Mouse (Mus musculus) gastrocnemius, postnatal 36 days (tissue): ENCODE results near the gene Stim1. TPM values are rescaled to one million over a fixed set of nuclear protein-coding genes. Genes with fewer than 3 reads are reported as not detected.
"Not testable (repeated sequence)": the region's sequence is repeated elsewhere in the genome, so short reads cannot be mapped to it uniquely, and the experiment has no call there.

Source experiments
- DNase-seq, 2 experiments: peaks; one replicate each; pipeline ENCODE4 v3.0.0; 2022
- intact Hi-C: fragments of 180-260 bp; cut with DNase I; formaldehyde crosslinking; loops from one replicate; pipeline ENCODE4 v1.15.1; 2025
- total RNA-seq, 2 experiments: library from RNA; stranded (reverse); gene quantifications; 2 replicates each; pipeline ENCODE4 v1.2.3; 2021

The Stim1 gene
- total RNA-seq, 2 experiments from 2014 or later, result 155 to 167 TPM

DNA sequence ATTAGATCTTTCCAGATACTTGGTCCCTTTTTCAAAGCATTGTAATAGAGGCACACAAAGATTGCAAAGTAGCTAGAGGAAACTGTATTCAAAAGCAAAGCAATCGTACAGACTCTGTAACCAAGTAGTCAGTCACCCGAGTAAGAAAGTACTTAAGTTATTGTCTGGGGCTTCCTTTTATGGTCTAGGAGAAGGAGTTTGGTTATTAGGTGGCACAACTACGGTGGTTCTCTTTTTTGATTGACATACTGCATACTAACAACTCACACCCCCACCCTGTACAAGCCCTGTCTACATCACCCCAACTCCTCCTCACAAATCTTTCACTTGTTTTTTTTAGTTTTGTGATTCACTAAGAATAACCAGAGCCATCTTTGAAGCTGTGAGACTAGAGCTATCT is 79.7 kb downstream of the Stim1 start:
- intact Hi-C loops, result no loop called here
- no peak for DNase-seq

DNA sequence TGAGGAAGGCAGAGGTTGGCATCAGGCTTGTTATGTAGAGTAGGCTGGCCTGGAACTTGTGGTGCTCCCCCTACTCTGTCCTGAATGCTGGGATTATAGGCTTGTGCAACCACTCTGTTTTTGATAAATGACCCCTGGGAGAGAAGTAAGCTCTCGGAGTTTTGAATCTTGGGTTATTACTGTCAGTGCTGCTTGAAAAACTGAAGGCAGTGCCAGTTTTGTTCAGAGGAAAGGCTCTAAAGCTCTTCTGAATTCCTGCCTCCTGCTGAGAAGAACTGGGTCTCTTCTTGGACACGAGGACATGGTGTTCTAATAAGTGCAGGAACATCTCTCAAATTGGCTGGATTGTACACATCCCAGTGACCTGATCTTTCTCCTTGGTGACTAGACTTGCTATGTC is 81.1 kb downstream of the Stim1 start:
- DNase-seq, result no peak
- intact Hi-C loops, result no loop called here

DNA sequence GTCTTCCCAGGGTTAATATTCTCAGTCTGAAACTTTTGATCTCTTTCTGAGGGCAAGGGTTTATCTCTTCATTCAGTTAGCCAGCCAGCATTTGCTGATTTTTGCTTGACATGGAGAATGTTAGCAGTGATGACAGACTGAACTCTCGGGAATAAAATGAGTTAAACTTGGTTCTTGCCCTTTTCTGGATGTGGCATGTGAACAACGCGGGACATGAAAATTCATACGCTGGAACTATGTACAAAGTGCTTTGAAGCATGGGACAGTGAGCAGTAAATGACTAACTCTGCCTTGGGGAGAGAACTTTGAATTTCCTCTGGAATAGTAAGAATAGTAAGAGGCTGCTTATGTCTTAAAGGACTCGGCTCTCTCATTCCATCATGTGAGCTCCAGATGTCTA is 81.6 kb downstream of the Stim1 start:
- DNase-seq, result no peak
- intact Hi-C loops, result no loop called here

DNA sequence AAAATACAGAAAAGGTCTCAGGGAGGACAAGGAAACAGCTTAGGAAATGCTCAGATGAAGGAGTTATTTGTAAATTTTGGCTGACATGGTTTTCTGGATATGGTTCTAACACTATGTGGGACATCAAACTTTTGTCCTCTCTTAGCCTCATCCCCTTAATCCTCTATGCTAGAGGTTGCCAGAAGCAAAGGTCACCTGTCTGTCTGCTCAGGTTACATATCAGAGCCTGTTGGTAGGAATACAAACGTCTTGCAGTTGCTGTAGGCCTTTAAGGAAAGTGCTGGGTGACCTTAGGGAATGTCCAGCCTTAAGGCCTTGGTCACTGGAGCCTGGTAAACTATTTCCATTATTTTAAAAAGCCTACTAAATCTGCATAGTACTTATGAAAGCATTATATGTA is 85.8 kb downstream of the Stim1 start:
- DNase-seq, result no peak
- intact Hi-C loops, result no loop called here

DNA sequence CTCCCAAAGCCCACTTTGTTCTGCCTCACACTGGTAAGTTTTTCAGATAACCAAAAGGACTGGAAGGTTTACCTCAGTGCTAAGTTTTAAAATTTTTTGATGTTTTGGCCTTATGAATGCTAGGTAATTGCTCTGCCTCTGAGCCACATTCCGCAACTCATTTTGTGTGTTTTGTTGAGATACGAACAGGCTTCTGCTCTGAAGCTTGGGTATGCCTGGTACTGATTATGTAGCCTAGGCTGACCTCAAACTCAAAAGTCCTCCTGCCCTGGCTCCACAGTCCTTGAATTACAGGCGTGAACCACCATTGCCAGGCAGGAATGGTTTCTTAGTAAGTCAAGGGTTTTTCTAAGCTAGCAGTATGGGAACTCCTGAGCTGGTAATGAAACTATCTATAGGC is 90.5 kb downstream of the Stim1 start:
- DNase-seq, result no peak
- intact Hi-C loops, result no loop called here

DNA sequence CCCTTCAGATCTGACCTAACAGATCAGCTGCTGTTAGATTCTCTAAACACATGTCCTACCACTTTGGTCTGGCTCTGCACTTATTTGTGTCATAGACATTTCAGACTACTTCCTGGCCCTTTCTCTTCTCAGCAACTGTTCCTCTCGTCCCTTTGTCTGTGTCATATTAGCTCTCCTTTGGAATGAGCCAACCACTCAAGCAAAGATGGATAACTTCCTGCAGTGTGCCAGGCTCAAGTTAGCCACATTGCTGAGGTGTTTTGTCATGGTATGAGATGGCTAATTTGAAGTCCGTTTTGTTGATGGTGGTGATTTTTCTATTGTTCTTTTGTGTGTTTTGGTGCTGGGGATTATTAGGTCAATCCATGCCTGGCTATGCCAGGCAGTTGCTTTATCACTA is 93.7 kb downstream of the Stim1 start:
- intact Hi-C loops, result no loop called here
- no peak for DNase-seq

DNA sequence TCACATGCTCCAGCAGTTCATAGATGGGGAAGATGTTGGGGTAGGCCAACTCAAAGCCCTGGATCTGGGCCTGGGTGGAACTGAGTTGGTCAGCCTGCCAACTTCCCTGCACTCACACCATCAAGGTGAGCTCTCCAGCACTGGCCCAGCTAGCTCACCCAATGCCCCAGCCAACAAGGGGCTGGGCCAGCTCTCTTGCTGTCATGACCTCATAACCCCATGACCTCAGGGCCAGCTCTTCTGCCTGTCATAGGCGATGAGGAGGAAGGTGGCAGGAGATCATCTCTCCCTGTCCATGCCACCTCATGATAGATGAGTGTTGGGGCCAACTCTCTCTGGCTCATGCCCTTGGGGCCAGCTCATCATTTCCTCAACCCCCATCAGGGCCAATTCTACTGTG is 96.2 kb downstream of the Stim1 start:
- intact Hi-C loops, result no loop called here
- DNase-seq, result peak in 1 of 2 experiments; percentile 8

DNA sequence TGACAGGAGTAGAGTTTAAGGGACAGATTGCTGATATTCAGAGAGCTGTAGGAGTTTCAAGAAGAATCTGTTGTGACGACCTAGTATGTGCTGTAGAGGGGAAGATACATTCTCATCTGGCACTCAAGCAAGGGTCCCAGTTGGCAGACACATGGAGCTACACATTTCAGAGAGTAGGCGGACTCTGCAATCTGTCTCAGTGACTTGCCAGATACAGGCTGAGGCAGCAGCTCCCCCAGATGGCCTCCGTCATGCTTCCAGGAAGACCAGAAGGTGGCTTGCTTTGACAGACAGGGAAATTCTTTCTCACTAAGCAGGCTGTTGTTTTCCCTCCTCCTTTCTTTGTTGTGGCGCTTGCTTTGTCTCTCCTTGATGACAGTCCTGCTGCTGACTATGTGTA is 102.1 kb downstream of the Stim1 start:
- intact Hi-C loops, result no loop called here
- no peak for DNase-seq

DNA sequence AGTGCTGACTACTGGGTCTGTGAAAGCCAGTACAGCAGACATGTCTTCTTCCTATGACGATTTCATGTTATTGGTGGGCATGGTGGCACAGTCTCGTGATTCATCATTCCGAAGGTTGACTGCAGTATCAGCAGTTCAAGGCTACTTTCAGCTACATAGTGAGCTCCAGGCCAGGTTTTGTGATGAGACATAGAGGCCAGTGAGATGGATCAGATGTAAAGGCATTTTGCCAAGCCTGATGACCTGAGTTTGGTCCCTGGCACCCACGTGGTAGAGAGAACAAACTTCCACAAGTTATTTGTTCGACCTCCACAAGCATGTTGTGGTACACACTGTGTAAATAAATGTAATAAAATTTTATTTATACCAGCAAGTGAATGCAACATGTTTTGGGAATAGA is 102.9 kb downstream of the Stim1 start:
- no peak for DNase-seq
- intact Hi-C loops, result no loop called here

DNA sequence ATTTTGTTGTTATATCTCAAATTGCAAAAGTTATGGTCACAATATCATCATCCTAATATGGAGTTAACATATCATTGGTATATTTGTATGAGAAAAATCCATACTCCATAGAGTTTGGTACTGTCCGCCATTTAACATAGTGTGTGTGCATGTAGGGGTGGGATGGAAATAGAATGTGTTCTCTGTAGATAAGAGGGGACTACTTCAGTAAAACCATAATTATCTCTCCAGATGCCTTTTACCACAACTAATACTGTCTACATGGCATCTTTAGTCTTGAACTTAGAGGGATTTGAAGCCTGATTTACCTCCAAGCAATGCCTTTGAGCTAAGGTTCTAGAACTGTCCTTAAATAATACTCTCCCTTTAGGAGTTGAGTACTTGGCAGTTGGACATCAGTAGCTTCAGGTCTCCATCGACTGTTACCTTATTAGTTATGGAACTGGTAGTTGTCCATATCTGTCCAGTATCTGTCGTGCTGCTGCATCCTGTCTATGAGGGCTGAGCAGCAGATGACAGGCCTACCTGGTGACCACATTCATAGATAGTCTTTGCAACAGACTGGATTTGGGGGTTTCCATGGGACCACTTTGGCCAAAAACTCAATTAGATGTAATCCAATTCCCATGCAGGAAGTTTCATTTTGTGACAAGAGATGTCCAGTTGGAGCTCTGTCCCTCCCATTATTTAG is 105.9 kb downstream of the Stim1 start:
- intact Hi-C loops, result no loop called here
- no peak for DNase-seq

DNA sequence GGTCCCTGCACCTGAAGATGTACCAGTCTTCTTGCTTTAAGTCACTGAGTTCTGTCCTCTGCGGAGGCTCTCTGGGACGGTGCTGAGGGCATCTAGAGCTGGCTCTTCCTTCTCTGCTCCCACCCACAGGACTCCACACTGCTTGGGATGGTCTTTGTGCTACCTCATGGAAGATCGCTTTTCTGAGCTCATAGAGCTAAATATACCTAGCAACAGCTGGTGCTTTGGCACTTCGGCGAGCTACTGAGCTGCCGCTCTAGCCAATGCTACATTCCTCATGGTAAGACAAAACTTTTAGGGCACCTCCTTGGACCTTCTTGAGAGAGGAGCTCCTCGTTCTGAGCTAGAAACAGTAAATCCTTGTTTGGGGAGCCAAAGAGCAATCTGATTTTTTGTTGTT is 115.6 kb downstream of the Stim1 start:
- DNase-seq, result peak in 1 of 2 experiments; percentile 15
- intact Hi-C loops, result no loop called here

DNA sequence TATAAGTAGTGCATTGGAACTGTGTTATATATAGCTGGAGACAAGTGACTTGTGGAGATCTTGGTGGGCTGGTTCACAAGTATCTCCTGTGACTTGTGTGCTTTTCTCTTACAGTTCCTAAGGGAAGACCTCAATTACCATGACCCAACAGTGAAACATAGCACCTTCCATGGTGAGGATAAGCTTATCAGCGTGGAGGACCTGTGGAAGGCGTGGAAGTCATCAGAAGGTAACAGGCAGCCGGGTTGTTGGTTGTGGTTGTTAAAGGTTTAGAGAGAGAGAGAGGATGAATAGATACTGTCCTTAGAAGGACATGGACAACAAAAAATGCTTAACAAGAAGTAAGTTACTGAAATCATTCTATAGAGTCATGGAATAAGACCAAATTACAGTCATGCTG is 118.4 kb downstream of the Stim1 start:
- intact Hi-C loops, result no loop called here
- DNase-seq, result no peak

DNA sequence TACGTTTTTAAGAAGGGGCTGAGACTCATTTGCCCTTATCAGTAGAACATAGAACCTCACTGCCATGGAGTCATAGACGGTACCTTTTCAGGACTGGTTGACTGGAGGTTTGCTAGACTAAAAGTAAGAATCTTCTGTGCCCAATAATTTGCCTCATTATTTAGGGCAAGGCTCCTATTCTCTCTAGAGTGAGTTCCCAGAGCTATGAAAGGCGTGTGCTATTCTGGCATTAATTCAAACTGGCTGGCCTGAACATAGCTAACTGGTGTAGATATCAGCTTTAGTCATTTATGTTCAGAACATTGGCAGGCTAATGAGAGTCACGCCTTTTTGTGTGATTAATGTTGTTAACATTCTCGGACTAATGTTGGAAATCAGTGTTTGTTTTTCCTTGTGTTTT is 121.5 kb downstream of the Stim1 start:
- DNase-seq, result peak in 1 of 2 experiments; percentile 15
- intact Hi-C loops, result no loop called here

DNA sequence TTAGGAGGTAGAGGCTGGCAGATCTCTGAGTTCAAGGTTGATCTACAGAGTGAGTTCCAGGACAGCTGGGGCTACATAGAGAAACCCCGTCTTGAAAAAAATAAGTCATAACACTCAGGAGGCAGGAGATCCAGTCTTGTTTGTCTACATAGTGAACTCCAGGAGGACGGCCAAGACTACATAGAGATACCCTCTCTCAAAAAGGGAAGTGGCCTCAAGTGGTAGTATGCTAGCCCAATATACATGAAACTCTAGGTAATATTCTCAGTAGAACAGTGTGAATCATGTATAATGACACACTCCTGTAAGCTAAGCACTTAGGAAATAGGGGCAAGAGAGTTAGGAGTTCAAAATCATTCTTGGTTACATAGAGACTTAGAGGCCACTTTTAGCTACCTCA is 126.3 kb downstream of the Stim1 start:
- intact Hi-C loops, result no loop called here
- DNase-seq, result no peak

DNA sequence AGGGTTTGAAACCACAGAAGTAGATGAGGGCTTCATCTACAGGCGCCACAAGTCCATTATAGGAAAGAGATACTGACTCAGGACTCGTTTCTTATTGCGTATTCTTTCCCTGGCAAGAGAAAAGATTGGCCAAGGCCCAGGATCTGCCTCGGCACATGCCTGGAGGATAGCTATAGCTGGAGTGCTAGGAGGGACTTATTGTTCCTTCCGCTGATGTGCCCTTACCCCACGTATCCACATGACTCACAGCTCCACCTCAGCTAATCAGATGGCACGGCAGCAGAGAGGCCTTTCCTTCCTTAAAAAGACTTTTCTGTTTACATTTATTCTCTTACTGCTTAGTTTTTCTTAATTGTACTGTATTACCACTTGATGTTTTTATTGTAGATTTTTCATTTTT is 128.3 kb downstream of the Stim1 start:
- intact Hi-C loops, result no loop called here
- DNase-seq, result peak in 1 of 2 experiments; percentile 21

DNA sequence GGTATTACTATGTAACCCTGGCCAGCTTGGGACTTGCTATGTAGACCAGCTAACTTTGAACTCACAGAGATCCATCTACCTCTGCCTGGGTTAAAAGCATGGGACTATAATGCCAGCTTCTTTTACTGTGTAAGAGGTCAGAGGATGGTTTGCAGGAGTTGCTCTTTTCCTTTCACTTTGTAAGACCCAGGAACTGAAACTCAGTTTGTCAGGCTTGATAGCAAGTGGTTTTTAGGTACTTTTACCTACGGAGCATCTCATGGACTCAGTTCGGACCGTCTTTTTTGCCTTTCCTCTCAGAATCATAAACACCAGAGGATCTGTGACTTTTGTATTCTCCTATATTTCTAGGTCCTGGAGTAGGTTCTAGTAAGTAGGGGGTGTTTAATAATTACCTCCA is 128.7 kb downstream of the Stim1 start:
- no peak for DNase-seq
- intact Hi-C loops, result no loop called here

DNA sequence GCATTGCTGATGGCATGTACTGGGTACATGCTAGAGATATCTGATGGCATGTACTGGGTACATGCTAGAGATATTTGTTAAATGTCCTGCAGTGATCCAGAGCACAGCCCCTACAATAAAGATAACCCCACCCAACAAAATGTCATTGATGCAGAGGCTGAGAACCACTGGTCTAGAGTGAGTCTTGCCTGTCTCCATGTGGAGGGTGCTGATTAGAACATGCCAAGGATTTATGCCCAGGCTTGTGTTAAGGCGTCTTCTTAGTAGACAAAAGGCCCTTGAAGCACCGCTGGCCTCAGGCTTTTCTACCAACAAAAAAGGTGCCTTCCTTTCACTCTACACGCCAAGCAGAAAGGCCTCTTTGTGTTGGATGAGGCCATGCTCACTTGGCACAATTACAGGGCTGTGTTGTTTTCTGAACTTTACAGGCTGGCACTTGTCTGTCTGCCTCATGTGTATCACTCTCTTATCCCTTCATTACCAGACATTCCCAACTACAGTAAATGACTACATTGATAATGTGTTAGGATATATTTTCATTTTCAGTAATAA is 131.7 kb downstream of the Stim1 start:
- intact Hi-C loops, result no loop called here
- no peak for DNase-seq

DNA sequence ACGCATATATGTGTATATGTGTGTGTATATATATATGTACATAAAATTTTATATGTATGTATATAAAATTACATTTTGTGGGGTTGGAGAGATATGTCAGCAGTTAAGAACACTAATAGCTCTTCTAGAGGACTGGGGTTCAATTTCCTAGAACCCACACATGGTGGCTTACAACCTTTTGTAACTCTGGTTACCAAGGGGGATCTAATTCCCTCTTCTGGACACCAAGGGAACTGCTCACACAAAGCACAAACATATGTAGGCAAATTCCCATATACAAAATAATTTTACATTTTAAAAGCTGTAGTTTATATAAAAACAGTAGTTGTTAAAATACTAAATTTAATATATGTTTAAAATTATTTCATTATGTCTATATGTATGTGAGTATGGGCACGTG is 136.5 kb downstream of the Stim1 start:
- intact Hi-C loops, result no loop called here
- no peak for DNase-seq

DNA sequence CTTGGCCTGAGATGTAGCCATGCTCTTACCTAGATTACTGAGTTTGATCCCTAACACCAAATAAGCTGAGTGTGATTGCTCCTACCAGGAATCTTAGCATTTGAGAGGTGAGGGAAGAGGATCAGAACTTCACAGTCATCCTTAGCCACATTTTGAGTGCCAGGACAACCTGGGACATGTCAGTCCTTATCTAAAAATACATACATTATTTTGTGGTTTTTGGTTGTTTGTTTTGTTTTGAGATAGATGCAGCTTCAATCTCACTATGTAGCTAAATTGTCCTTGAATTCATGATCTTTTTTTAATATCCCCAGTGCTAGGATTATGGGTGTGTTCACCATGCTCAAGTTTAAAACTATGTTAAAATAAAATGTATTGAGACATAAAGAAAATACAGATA is 139.8 kb downstream of the Stim1 start:
- intact Hi-C loops, result no loop called here
- DNase-seq, result no peak

DNA sequence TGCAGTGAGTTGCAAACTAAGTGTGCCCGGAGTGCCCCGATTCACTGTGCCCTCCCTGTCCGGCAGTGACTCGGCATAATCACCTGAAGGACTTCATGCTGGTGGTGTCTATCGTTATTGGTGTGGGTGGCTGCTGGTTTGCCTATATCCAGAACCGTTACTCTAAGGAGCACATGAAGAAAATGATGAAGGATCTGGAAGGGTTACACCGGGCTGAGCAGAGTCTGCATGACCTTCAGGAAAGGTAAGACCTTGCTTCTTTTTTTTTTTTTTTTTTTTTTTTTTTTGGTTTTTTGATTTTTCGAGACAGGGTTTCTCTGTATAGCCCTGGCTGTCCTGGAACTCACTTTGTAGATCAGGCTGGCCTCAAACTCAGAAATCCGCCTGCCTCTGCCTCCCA is 147.7 kb downstream of the Stim1 start:
- DNase-seq, result not testable (repeated sequence)

DNA sequence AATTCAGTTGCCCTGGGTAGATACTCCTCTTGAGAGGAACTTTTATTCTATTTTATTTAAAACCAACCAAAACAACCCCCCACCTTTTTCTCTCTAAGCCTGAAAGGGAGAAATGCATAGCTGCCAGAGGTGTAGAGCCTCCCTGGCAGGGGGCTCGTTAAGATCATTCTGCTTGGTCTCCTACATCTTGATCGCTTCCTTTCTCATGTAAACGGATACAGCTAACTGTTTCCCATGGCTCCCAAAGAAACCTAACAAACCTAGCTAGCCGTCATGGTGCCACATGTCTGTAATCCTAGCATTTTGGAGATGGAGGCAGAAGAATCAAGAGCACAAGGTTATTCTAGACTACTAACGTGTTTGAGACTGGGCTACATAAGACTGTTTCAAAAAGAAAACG is 148.2 kb downstream of the Stim1 start:
- intact Hi-C loops, result no loop called here

More for the DNA sequence above, 147.7 kb downstream of the Stim1 start:
- intact Hi-C loops, result not testable (repeated sequence)

DNA sequence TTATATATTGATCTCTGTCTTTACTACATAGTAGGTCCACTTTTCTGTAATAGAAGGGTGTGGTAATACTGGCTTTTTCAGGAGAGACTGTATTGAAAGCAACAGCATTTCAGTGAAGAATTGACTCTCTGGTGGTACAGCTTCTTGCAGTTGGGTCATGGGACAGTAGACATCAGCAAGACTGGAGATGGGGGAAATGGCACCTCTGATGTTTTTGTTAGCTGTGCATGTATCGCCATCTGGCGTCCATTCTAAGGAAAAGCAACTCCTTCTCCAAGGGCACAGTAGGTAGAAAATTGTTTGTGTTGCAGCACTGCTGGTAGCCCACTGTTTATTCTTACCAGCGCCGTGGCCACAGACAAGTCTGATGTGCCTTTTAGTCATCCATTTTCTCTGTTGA is 149.8 kb downstream of the Stim1 start:
- no peak for DNase-seq
- intact Hi-C loops, result loop anchor here (1.0 kb wide), 1 partner anchor 150 kb away; the partner anchor contains the start of gene Stim1

More for the DNA sequence above, 148.2 kb downstream of the Stim1 start:
- DNase-seq, result no peak

DNA sequence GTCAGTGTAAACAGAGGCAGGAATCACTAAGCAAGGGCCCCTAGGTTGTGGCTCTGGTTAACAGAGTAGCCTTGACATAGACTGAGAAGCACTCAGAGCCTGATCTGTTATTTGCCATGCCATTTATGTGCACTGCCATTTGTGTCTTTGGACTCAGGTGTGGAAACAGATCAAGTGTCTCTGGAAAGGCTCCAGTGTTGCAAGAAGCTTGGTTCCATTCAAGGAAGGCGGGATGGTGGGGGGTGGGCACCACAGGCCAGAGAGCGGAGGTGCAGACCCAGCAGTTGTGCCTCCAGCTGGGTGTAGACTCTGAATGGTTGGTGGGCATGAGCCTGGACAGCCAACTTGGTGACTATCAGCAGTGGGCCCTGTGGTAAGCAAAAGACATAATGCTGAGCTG is 154.4 kb downstream of the Stim1 start:
- no peak for DNase-seq
- intact Hi-C loops, result no loop called here
